Mouse (Mus musculus) gastrocnemius, adult 2 months (tissue): ENCODE results near the gene Scpep1. TPM values are rescaled to one million over a fixed set of nuclear protein-coding genes. Genes with fewer than 3 reads are reported as not detected.
A peak's percentile ranks its signal among the peaks of the same experiment; 100 is the strongest.

Experiments
- DNase-seq: peaks from one replicate; pipeline ENCODE4 v3.0.0; 2022
- H3K27ac ChIP-seq: fragments of 200-600 bp; 2 replicates; pipeline ENCODE4 v1.8.1; 2022; ENCODE audit warnings: mild to moderate bottlenecking
- H3K4me3 ChIP-seq: fragments of 200-600 bp; 2 replicates; pipeline ENCODE4 v1.8.1; 2022; ENCODE audit warnings: mild to moderate bottlenecking, moderate library complexity
- CTCF ChIP-seq: fragments of 200-600 bp; IDR thresholded peaks from 2 replicates; pipeline ENCODE4 v1.8.1; 2022; ENCODE audit warnings: antibody characterized with exemption, mild to moderate bottlenecking, moderate library complexity
- intact Hi-C: fragments of 180-260 bp; cut with DNase I; formaldehyde crosslinking; loops from one replicate; pipeline ENCODE4 v1.15.1; 2025
- total RNA-seq, 2 experiments: library from RNA; stranded (reverse); gene quantifications; 2 replicates each; pipeline ENCODE4 v1.2.3; 2021

The Scpep1 gene
- total RNA-seq, 2 experiments from 2014 or later, result 6.1 to 11.2 TPM

DNA sequence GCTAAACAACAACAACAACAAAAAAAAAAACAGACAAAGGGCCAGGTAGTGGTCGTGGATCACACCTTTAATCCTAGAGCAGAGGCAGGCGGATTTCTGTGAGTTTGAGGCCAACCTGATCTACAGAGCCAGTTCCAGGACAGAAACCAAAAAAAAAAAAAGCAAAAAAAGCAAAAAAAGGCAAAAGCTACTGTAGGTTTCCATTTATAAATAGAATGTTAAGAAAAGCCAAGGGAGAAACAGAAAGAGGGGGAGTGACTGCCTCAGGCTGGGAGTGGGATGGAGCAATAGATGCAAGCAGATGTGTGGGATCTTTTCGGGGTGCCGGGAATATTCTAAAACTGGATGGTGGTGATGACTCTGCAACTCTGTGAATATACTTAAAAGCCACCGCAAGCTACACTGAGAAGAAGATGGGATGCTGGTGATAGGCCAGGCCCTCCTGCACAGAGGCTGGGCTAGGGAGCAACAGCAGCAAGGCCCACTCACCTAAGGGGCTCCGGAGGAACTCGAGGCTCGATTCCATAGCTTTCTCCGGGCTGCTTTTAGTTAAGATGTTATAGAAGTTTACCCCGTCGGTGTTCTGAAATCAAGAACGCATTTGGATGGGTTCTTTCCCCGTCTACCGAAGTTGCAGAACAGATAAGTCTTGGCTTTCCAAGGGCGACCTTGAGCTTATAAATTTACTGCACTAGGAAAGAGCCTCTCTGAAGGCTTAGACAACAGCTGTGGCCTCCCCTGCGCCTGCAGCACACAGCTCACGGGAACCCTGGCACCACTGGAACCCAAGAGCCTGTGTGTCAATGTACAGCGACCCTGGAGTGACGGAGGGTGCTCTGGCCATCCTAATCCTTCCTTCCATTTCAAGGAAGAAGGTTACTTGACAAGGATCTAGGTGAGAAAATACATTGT is 20.9 kb downstream of the Scpep1 start:
- no peak for TF ChIP-seq CTCF
- no peak overlapping the region for H3K4me3 ChIP-seq
- no peak overlapping the region for H3K27ac ChIP-seq
- intact Hi-C loops, result no loop called here
- no peak for DNase-seq

DNA sequence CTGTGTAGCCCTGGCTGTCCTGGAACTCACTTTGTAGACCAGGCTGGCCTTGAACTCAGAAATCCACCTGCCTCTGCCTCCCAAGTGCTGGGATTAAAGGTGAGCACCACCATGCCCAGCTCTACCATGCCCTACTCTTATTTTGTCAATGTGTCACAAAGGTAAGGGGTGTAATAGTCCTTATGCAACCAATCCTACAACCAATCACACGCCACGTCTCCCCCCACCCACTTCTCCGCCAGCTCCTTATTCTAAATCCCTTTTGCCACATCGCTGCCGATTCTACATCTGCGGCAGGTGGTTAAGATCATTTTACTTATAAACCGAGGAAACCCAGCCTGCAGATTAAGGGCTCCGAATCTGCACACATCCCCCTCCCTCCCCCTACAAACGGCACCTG is 22.2 kb downstream of the Scpep1 start:
- intact Hi-C loops, result no loop called here
- no peak for TF ChIP-seq CTCF
- no peak for DNase-seq

DNA sequence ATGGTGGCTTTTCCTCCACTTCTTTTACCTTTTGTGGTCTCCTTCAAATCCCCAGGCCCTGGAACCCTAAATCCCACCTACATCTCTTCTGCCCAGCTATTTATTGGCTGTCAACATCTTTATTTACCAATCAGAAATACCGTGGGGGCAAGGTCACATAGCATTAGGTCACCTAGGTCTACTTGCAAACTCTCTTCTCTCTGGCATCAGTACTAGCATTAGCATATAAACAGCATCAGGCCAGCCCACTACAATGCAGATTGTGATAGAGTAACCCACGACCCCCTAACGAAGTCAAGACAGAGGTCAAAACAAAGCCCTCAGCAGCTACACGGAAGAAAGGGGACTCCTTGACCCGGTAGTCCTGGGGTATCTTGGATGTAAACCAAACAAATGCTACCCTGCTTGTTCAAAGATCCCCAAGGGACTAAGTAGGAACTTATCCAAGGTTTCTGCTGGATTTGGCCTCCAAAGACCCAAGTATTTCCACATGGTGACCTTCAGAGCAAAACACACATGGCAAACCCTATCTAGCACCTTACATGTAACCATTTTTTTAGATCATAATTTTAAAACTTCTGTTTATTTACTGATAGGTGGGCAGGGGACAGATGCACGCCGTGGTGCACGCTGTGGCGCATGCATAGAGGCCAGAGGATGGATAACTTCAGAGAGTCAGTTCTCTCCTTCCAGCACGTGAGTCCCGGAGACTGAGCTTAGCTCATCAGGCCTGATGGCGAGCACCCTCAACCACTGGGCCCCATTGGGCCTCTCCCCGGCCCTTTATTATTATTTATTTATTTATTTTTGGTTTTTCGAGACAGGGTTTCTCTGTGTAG is 23.4 kb downstream of the Scpep1 start:
- Histone ChIP-seq H3K27ac (no peak overlapping the region), H3K4me3 (no peak overlapping the region)
- no peak for DNase-seq
- intact Hi-C loops, result no loop called here
- no peak for TF ChIP-seq CTCF

More for the DNA sequence above, 22.2 kb downstream of the Scpep1 start:
- Histone ChIP-seq H3K27ac (no peak overlapping the region), H3K4me3 (no peak overlapping the region)

DNA sequence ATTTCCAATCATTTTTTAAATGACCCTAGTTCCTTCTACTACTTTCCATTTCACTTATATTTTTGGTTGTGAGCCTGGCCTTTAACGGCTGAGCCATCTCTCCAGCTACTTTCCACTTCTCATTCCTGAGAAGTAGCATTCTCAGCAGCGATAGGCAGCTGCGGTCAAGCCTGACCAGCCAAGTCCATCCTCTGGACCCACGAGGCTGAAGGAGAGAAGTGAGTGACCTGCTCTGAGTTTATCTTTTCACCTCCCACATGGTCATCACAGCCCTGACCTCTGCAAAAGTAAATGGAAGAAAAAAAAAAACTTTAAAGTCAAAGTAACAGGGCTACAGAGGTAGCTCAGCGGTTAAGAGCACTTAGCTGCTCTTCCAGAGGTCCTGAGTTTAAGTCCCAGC is 28.7 kb downstream of the Scpep1 start:
- Histone ChIP-seq H3K4me3 (no peak overlapping the region), H3K27ac (no peak overlapping the region)
- no peak for TF ChIP-seq CTCF
- no peak for DNase-seq
- intact Hi-C loops, result no loop called here

DNA sequence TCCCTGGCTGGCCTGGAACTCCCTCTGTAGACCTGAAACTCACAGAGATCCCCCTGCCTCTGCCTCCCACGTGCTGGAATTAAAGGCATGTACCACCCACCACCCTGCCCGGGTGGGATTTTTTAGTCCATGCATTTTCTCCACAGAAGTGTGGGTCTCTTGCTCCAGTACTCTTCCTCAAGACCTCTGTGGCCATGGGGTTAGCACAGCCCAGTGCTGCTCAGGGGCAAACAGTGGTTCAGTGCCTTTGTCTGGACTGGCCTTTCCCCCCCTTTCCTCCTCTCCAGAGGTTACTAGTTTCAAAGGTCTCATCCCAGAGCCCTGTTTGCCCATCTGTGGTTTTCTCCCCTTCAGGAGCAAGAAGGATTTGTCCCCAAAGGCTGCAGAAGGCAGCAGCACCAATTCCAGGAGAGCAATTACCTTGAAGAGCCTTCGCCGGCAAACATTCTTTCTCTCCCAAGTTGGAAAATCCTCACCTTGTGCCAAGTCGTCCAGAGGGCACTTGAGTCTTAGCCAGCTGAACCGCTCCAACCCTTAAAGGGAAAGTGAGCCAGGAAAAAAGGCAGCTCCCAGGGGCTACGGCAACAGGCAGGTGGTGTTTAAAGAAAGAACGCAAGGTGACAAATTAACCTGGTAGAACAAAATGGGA is 45.8 kb downstream of the Scpep1 start:
- intact Hi-C loops, result loop anchor here (10.0 kb wide), 1 partner anchor 125 kb away; no protein-coding TSS in a partner anchor
- TF ChIP-seq CTCF, result no peak
- 0 out of 2 replicates have a peak overlapping the region, but pooled peaks have one; percentile 24 for H3K4me3 ChIP-seq
- H3K27ac ChIP-seq, result peak overlapping the region; percentile 63
- peak; percentile 63 for DNase-seq

- peak overlapping the region; percentile 63 for H3K27ac ChIP-seq
- TF ChIP-seq CTCF, result peak; percentile 73
- intact Hi-C loops, result loop anchor here (10.0 kb wide), 1 partner anchor 126 kb away; no protein-coding TSS in a partner anchor
- peak; percentile 78 for DNase-seq
- no peak overlapping the region for H3K4me3 ChIP-seq
Observed at GRCm38 (mm10) chr11:88908557-88909211, 46.6 kb downstream of the Scpep1 start.

GRCm38 (mm10) chr11:88907886-88908285 is 47.4 kb downstream of the Scpep1 start:
- no peak for TF ChIP-seq CTCF
- no peak overlapping the region for H3K27ac ChIP-seq
- no peak for DNase-seq
- no peak overlapping the region for H3K4me3 ChIP-seq
- intact Hi-C loops, result loop anchor here (10.0 kb wide), 1 partner anchor 127 kb away; no protein-coding TSS in a partner anchor

- Histone ChIP-seq H3K27ac (no peak overlapping the region), H3K4me3 (no peak overlapping the region)
- no peak for DNase-seq
- intact Hi-C loops, result loop anchor here (10.0 kb wide), 1 partner anchor 129 kb away; no protein-coding TSS in a partner anchor
- TF ChIP-seq CTCF, result no peak
Observed at GRCm38 (mm10) chr11:88905621-88906020, 49.6 kb downstream of the Scpep1 start.

- DNase-seq, result no peak
- no peak overlapping the region for H3K4me3 ChIP-seq
- no peak overlapping the region for H3K27ac ChIP-seq
- TF ChIP-seq CTCF, result no peak
- intact Hi-C loops, result loop anchor here (5.0 to 10.0 kb wide), 2 partner anchors 57 to 131 kb away; no protein-coding TSS in a partner anchor
Observed at GRCm38 (mm10) chr11:88904080-88904479, 51.2 kb downstream of the Scpep1 start.

DNA sequence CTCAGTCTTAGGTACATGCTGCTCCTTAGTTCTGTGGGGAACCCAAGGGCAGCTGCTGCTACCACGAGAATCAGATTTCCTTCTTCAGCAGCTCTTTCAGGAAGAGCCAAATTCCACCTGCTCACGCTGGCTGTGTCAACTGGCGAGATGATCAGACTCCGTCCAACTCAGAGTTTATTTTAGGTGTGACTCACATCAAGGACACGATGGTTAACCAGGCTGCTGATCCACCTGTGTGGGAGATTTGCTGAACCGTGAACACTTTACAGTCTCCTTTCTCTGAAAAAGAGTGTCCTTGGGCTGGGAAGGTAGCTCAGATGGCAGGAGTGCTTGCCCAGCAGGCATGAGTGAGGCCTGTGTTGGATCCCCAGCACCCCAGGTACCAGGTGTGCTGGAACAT is 52.5 kb downstream of the Scpep1 start:
- DNase-seq, result peak; percentile 69
- intact Hi-C loops, result loop anchor here (2.0 to 10.0 kb wide), 3 partner anchors 52 to 132 kb away; partner anchors contain the start of gene Scpep1
- H3K27ac ChIP-seq, result peak overlapping the region; percentile 85
- no peak overlapping the region for H3K4me3 ChIP-seq
- no peak for TF ChIP-seq CTCF

DNA sequence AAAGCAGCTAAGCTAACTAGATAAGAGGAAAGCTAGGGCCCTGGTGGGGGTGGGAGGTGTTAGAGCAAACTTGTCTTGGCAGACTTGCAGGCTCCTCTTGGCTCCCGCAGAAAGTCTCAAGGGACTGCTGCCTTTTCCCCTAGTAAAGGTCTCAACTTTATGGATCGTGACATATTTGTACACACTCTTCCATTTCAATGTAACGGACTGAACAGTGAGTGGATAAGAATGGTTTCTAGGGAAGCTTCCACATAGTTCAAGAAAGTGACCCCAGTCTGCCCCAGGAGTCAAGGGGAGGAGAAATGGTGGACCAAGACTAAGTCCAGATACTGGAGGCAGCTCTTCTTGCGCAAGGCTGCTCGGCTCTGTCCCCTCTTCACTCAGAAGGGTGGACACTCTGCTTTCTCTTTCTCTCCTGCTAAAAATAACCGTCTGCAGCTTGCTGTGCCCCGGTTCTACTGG is 53.9 kb downstream of the Scpep1 start:
- no peak for TF ChIP-seq CTCF
- Histone ChIP-seq H3K4me3 (peak overlapping the region; percentile 16), H3K27ac (peak overlapping the region; percentile 85)
- intact Hi-C loops, result loop anchor here (5.0 to 10.0 kb wide), 2 partner anchors 54 to 133 kb away; no protein-coding TSS in a partner anchor
- peak; percentile 54 for DNase-seq
